Mouse (Mus musculus) CD4-positive, CD25-positive, alpha-beta regulatory T cell, adult 4 months (primary cell): ENCODE measurements at regions not wholly inside any gene's neighbourhood (a gene's known extent, or its start where the extent isn't known, plus 50 kb on each side); places are given as distances from the start of the nearest gene placed in this dataset.

Experiments
- ATAC-seq: one replicate; pipeline ENCODE4 v1.8.0; 2017

GRCm38 (mm10) chr14:71359581-71359980, 759.9 kb upstream of the Fam160b2 start:
- ATAC-seq, result no peak

GRCm38 (mm10) chr14:71338219-71338618, 738.6 kb upstream of the Fam160b2 start:
- ATAC-seq, result no peak

- ATAC-seq, result no peak
These were observed 737.3 kb upstream of the Fam160b2 start for GRCm38 (mm10) chr14:71336906-71337305.

DNA sequence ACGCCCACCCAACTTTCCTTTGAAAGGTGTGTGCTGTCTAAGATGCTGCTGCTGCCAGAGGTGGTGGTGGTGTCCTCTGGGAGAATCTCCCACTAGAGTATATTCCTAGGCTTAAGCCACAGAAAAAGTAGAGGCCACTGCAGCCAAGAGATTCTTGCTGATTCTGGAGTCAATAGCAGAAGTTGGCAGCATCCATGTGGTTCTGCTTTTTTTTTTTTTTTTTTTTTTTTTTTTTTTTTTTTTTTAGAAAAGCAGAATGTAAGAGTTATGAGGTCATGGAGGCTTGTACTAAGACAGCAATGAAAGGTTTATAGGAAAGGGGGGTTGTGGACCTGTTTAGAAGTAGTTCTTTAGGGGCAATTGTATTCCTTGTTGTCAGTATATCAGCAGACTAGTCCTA, 734.4 kb upstream of the Fam160b2 start:
- ATAC-seq, result no peak

GRCm38 (mm10) chr14:71329862-71330630, 730.4 kb upstream of the Fam160b2 start:
- ATAC-seq, result no peak

GRCm38 (mm10) chr14:71327621-71328020, 728.0 kb upstream of the Fam160b2 start:
- no peak for ATAC-seq

DNA sequence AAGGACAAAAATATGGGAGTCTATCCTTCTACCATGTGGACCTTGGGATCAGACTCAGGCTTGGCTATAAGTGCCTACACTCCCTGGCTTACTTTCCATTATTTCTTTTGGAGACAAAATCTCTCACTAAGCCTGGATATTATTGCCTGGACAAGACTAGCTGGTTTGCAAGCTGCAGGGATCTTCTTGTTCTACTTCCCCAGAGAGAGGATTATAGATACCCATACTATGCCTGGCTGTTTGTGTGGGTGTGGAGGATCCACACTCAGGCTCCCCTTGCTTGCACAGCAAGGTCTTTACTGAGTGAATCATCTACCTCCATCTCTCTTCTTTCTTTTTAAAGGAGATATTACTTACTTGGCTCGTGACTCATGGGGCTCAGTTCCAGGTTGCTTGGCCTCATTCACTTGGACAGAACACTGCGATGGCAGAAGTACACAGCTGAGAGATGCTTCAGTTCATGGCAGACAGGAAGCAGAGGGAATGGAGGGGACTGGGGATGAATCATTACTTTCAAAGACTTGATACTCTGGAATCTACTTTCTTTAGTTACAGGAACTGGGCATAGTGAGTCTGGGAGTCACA, 727.0 kb upstream of the Fam160b2 start:
- ATAC-seq, result no peak

DNA sequence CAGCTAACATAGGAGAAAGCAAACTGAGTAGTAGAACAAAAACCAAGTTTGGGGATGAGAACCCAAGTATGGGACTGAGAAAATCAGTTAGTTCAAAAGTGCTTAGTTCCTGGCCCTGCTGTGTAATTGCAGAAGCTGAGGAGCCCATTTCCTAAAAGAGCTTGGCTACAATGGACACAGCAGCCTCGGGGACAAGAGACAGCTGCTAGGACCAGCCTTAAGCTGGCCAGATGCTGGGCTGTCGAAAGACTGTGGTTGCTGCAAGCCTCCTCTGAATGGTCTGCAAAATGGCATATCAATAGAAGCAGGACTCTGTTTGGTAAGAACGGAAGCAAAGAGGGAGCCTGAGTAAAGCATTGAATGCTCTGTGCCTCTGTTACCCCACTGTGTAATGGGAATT, 715.6 kb upstream of the Fam160b2 start:
- no peak for ATAC-seq

DNA sequence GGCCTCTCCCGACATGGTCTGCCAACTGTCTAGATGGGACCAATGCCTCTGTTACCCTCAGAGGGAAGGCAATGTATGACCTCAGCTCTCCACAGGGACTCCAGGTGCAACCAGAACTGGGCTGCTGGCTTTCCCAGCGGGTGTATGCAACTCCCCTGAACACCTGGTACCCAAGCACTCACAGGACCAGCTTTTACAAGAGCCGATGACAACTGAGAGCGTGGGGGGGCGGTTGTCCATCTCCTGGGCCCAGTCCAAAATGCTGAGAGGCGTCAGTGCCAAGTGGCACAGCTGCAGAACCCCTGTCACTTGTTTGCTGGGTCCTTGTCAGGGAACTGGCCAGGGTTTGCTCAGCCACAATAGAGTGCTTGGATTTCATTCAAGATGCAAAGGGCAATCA, 700.1 kb upstream of the Fam160b2 start:
- ATAC-seq, result no peak

- no peak for ATAC-seq
These were observed 681.9 kb upstream of the Fam160b2 start for GRCm38 (mm10) chr14:71281568-71281967.

DNA sequence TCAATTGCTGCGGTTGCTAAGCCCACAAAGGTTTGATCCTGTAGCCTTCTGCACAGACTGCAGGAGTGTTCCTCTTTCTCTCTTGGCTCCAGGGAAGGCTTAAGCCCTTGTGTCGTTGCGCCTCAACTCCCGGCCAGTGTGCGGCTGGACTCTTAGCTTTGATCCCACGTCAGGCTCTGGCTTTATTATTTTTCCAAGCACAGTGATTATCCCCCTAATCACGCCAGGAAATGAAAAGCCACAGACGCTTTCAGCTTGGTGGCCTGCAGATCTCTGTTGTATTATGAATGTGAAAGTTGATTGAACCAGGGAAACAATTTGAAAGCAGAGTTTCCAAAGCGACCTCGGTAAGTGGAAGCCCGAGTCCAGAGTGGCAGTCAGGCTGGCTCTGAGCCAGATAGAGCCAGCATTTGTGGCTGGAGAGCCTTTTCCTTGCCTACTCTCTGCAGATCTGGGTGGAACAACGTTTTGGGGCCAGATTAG, 676.7 kb upstream of the Fam160b2 start:
- no peak for ATAC-seq

DNA sequence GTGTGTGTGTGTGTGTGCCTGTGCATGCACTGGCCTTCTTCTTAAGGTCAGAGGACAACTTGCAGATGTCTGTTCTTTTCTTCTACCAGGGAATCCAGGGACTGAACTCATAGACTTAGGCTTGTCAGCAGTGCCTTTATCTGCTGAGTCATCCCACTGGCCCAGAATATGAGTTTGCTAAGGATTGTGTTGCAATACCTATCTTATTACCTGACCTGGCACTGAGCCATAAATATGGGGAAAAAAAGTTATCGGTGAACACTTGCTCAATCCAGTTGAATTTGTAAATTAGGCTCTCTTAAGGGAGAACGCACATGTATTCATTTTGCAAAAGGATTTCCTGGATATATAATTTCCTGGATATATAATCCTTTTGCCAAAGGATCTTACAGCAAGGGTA, 672.8 kb upstream of the Fam160b2 start:
- no peak for ATAC-seq

- no peak for ATAC-seq
These were observed 658.0 kb upstream of the Fam160b2 start for GRCm38 (mm10) chr14:71257650-71258049.

GRCm38 (mm10) chr14:71254207-71254606, 654.6 kb upstream of the Fam160b2 start:
- no peak for ATAC-seq

GRCm38 (mm10) chr14:71252136-71252535, 652.5 kb upstream of the Fam160b2 start:
- ATAC-seq, result no peak

- no peak for ATAC-seq
These were observed 651.5 kb upstream of the Fam160b2 start for GRCm38 (mm10) chr14:71251116-71251515.

GRCm38 (mm10) chr14:71249387-71249965, 649.8 kb upstream of the Fam160b2 start:
- ATAC-seq, result no peak

DNA sequence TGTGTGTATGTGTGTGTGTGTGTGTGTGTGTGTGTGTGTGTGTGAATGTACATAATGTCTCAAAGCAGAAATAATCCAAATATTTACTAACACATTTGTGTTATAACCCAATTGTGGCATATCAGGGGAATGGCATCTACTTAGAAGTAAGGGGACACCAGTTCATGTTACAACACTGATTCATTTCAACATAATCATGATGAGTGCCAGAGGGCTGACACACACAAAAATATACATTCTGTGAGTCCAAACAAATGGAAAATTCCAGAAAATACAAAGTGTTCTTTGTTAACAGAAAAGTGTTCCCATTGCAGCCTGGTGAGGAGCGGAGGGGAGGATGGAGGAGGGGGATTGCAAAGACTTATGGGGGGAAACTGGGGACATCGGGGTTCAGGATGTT, 648.9 kb upstream of the Fam160b2 start:
- no peak for ATAC-seq

DNA sequence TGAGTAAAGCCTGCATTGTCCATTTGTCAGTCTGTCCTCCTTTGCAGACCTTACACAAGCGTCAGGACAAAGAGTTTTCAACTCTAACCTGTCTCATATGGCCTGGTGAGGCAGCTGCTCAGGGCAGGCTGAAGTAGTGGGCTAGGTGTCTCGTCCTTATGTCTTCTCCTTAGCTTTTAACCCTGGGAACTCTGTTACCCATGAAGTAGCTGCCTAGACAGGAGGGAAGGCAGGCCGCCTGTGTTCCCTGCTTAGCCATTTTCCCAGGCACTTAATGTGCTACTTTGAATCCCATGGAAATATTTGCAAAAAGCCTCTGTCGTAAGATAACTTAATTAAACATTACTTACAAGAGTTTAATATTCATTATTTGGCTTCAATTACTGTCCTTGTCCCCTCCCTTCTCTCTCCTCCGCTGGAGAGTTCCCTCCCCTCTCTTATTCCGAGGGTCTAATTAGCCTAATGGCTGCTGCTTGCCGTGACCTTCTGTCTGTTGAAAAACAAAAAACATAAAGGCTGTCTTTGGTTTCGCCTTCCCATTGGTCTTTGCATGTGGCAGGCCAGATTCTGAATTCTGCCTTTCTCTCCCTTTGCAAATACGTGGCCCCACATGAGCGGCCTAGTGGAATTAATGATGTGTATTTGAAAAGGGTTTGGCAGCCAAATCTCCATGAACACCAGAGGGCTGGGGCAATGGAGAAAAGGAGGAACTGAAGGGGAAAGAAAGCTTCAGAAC, 642.2 kb upstream of the Fam160b2 start:
- no peak for ATAC-seq

- no peak for ATAC-seq
These were observed 636.6 kb upstream of the Fam160b2 start for GRCm38 (mm10) chr14:71236192-71236591.

DNA sequence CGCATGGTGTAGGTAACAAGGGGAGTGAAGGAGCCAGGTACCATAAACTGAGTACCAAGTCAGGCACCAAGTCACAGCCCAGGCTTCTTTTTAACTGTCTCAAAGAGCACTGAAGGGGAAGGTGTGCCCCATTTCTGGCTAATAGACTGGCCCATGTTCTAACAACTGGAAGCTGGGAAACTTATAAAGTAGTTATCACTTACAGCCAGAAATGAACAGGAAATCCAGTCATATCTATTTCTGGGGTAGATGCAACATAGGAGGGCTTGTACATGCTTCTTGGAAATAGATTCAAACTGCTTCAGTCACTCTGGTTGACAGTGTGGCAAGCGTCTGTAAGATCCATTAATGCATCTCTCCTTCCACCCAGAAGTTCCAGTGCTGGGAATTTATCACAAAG, 635.3 kb upstream of the Fam160b2 start:
- ATAC-seq, result no peak

DNA sequence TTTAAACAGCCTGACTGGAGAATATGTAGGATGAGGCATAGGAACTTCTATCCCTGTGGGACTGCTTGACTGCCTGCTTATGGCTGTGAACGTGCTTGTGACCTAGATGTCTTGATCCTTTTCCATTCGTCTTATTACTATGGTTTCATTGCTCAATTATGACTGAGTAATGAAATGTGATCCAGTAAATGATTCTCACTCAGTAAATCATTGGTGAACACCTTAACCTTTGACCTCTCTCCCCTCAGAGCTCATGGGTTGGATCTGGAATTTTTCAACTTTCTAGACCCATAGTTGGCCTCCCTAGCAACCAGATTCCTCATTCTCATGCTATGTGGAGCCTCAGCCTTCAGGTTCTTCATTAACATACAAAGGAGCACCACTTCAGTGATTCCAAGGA, 634.6 kb upstream of the Fam160b2 start:
- ATAC-seq, result no peak

- no peak for ATAC-seq
These were observed 631.7 kb upstream of the Fam160b2 start for GRCm38 (mm10) chr14:71231223-71231815.
